Mouse (Mus musculus) olfactory bulb, adult 2 months (tissue): Measurements from ENCODE around the gene St14. TPM values are rescaled to one million over a fixed set of nuclear protein-coding genes. Genes with fewer than 3 reads are reported as not detected.

Source experiments
- H3K27ac ChIP-seq: fragments of 200-500 bp; 2 replicates; pipeline ENCODE4 v1.5.1; 2012; ENCODE audit warnings: low read depth, low read length; ENCODE audit not compliant: insufficient read depth
- H3K4me1 ChIP-seq: fragments of 200-500 bp; 2 replicates; pipeline ENCODE4 v1.6.1; 2012; ENCODE audit warnings: low read length; ENCODE audit not compliant: control insufficient read depth, insufficient read depth
- H3K4me3 ChIP-seq: fragments of 200-500 bp; 2 replicates; pipeline ENCODE4 v1.5.1; 2012; ENCODE audit warnings: mild to moderate bottlenecking, low read depth, low read length, moderate library complexity; ENCODE audit not compliant: insufficient read depth
- CTCF ChIP-seq: fragments of 200-500 bp; IDR thresholded peaks from 2 replicates; pipeline ENCODE4 v1.5.1; 2012; ENCODE audit warnings: low read depth, mild to moderate bottlenecking, low read length, moderate library complexity; ENCODE audit not compliant: insufficient read depth
- POLR2A ChIP-seq: fragments of 200-500 bp; IDR thresholded peaks from 2 replicates; pipeline ENCODE4 v1.6.1; 2012; ENCODE audit warnings: mild to moderate bottlenecking, low read depth, low read length, moderate library complexity; ENCODE audit not compliant: insufficient read depth
- WGBS: fragments of 180-500 bp; shearing (Covaris S2); methylation state at CpG from one replicate; pipeline ENCODE4 v1.1.7; 2018; 5-methylcytosine and 5-hydroxymethylcytosine counted together
- polyA plus RNA-seq: library from polyadenylated mRNA; stranded (reverse); fragments of >200 nt; gene quantifications from 2 replicates; pipeline ENCODE4 v1.2.4, GENCODE M21; 2012; ENCODE audit warnings: low replicate concordance; ENCODE audit not compliant: missing spikeins, insufficient read depth, insufficient read length

The St14 gene
- polyA plus RNA-seq, 1 experiment, result not detected

GRCm38 (mm10) chr9:31117088-31117487, 14.6 kb downstream of the St14 start:
- H3K4me3 ChIP-seq, result no peak overlapping the region
- TF ChIP-seq POLR2A (no peak), CTCF (no peak)
- WGBS, result 91% methylated on average over 11 of the region's 11 CpGs
- no peak overlapping the region for H3K27ac ChIP-seq
- H3K4me1 ChIP-seq, result peaks cover 4% of the 10 kb centered on the region; the same call in 1 of the 2 replicates

- peaks cover 4% of the 10 kb centered on the region; the same call in 1 of the 2 replicates for H3K4me1 ChIP-seq
- TF ChIP-seq POLR2A, result no peak
- no peak overlapping the region for H3K4me3 ChIP-seq
- no peak overlapping the region for H3K27ac ChIP-seq
These were observed 16.1 kb downstream of the St14 start for GRCm38 (mm10) chr9:31115586-31115985.

- Histone ChIP-seq H3K4me1 (no peaks in the 10 kb centered on the region), H3K27ac (no peak overlapping the region), H3K4me3 (no peak overlapping the region)
- no peak for TF ChIP-seq CTCF
- TF ChIP-seq POLR2A, result no peak
- WGBS, result 88% methylated on average over 8 of the region's 8 CpGs
These were observed 23.2 kb downstream of the St14 start for GRCm38 (mm10) chr9:31108464-31108863.

GRCm38 (mm10) chr9:31098118-31098517, 33.5 kb downstream of the St14 start:
- TF ChIP-seq CTCF (no peak), POLR2A (no peak)
- whole genome bisulfite sequencing, result 72% methylated on average over 6 of the region's 6 CpGs
- no peak overlapping the region for H3K27ac ChIP-seq
- H3K4me3 ChIP-seq, result no peak overlapping the region
- H3K4me1 ChIP-seq, result no peaks in the 10 kb centered on the region

GRCm38 (mm10) chr9:31097088-31098082, 34.3 kb downstream of the St14 start:
- no peak for TF ChIP-seq CTCF
- TF ChIP-seq POLR2A, result no peak
- H3K4me1 ChIP-seq, result no peaks in the 10 kb centered on the region
- 50% methylated on average over 20 of the region's 20 CpGs for WGBS
- H3K27ac ChIP-seq, result no peak overlapping the region
- H3K4me3 ChIP-seq, result no peak overlapping the region

- no peak overlapping the region for H3K4me3 ChIP-seq
- H3K4me1 ChIP-seq, result no peaks in the 10 kb centered on the region
- 97% methylated on average over 10 of the region's 10 CpGs for WGBS
- H3K27ac ChIP-seq, result no peak overlapping the region
- TF ChIP-seq CTCF, result no peak
- TF ChIP-seq POLR2A, result no peak
These were observed 38.8 kb downstream of the St14 start for GRCm38 (mm10) chr9:31092833-31093195.

- Histone ChIP-seq H3K4me1 (no peaks in the 10 kb centered on the region), H3K4me3 (no peak overlapping the region), H3K27ac (no peak overlapping the region)
- TF ChIP-seq CTCF (no peak), POLR2A (no peak)
- WGBS, result 88% methylated on average over 18 of the region's 18 CpGs
These were observed 39.4 kb downstream of the St14 start for GRCm38 (mm10) chr9:31092111-31092832.

- 95% methylated on average over 10 of the region's 10 CpGs for WGBS
- Histone ChIP-seq H3K4me3 (no peak overlapping the region), H3K4me1 (no peaks in the 10 kb centered on the region), H3K27ac (no peak overlapping the region)
- TF ChIP-seq POLR2A (no peak), CTCF (no peak)
These were observed 40.5 kb downstream of the St14 start for GRCm38 (mm10) chr9:31091162-31091581.
